Mouse (Mus musculus) neural tube, embryonic 11.5 days (tissue): Measurements from ENCODE around the gene Galnt6. TPM values are rescaled to one million over a fixed set of nuclear protein-coding genes. Genes with fewer than 3 reads are reported as not detected.

ENCODE experiments used
- ATAC-seq: fragments of 200-750 bp; cut with Nextera tagmentation; 2 replicates; pipeline ENCODE4 v1.8.0; 2017; ENCODE audit warnings: moderate number of reproducible peaks, mild to moderate bottlenecking, moderate TSS enrichment, moderate library complexity; ENCODE audit not compliant: insufficient read depth, low FRiP score, low TSS enrichment
- DNase-seq: peaks from one replicate; pipeline ENCODE4 v3.0.0-alpha.2; 2015; ENCODE audit warnings: low spot score
- H3K27ac ChIP-seq: fragments of 300-500 bp; sonication (generic); 2 replicates; pipeline ENCODE4 v1.5.1; 2014; ENCODE audit warnings: low read depth, mild to moderate bottlenecking, low read length
- H3K27me3 ChIP-seq: fragments of 300-500 bp; sonication (generic); 2 replicates; pipeline ENCODE4 v1.6.1; 2014; ENCODE audit warnings: mild to moderate bottlenecking, low read length, mixed read lengths; ENCODE audit not compliant: control insufficient read depth, insufficient read depth
- H3K36me3 ChIP-seq: fragments of 300-500 bp; sonication (generic); 2 replicates; pipeline ENCODE4 v1.6.1; 2014; ENCODE audit warnings: mild to moderate bottlenecking, low read length, moderate library complexity, mixed read lengths; ENCODE audit not compliant: control insufficient read depth, insufficient read depth
- H3K4me1 ChIP-seq: fragments of 300-500 bp; sonication (generic); 2 replicates; pipeline ENCODE4 v1.6.1; 2014; ENCODE audit warnings: low read length, mixed read lengths; ENCODE audit not compliant: control insufficient read depth, insufficient read depth
- H3K4me2 ChIP-seq: fragments of 300-500 bp; sonication (generic); 2 replicates; pipeline ENCODE4 v1.6.1; 2014; ENCODE audit warnings: low read depth, mild to moderate bottlenecking, moderate library complexity
- H3K4me3 ChIP-seq: fragments of 300-500 bp; sonication (generic); 2 replicates; pipeline ENCODE4 v1.5.1; 2014; ENCODE audit warnings: low read depth, low read length
- H3K9ac ChIP-seq: fragments of 300-500 bp; sonication (generic); 2 replicates; pipeline ENCODE4 v1.6.1; 2014; ENCODE audit warnings: mild to moderate bottlenecking, low read length
- H3K9me3 ChIP-seq: fragments of 300-500 bp; sonication (generic); 2 replicates; pipeline ENCODE4 v1.6.1; 2016; ENCODE audit warnings: low read length; ENCODE audit not compliant: control insufficient read depth
- WGBS: fragments of 180-500 bp; shearing (Covaris S2); extraction: QIAGEN DNeasy Blood & Tissue Kit; methylation state at CpG from one replicate; pipeline ENCODE4 v1.1.7; 2014; 5-methylcytosine and 5-hydroxymethylcytosine counted together
- microRNA-seq: library from miRNA; unstranded; fragments of <30 nt; microRNA quantifications from one replicate; pipeline ENCODE4, GENCODE M21; 2016
- polyA plus RNA-seq: library from polyadenylated mRNA; unstranded; fragments of >200 nt; fragmentation: Nextera tagmentation; extraction: Ambion mirVana; gene quantifications from 2 replicates; pipeline ENCODE4 v1.2.1, GENCODE M21; 2014

Galnt6 gene
- polyA plus RNA-seq, 1 experiment from 2014 or later = 0.11 TPM

DNA sequence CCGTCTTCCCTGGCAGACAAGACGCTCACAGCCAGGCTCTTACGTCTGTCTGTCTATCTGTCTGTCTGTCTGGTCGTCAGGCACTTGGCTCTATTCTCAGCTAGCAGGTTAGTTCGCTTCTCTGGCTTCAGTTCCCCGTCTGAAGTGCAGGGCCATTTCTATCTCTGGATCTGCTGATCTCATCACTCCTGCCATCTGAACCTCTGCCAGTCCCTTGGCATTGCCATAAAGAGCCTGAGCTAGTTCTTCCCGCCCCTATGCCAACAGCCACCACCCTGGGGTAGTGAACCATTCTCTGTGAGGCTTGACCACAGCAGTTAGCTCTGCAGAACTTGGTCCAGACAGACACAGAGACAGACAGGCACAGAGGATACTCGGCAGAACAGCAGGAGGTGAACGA lies 68.9 kb downstream of the Galnt6 start:
- Histone ChIP-seq H3K4me1 (no peaks in the 10 kb centered on the region), H3K9me3 (no peaks in the 10 kb centered on the region), H3K4me3 (no peak overlapping the region), H3K36me3 (no peaks in the 10 kb centered on the region), H3K9ac (no peak overlapping the region), H3K4me2 (no peak overlapping the region), H3K27me3 (no peaks in the 10 kb centered on the region), H3K27ac (no peak overlapping the region)
- DNase-seq (no peak), ATAC-seq (no peak)
- WGBS = 85% methylated on average over 9 of the region's 9 CpGs

DNA sequence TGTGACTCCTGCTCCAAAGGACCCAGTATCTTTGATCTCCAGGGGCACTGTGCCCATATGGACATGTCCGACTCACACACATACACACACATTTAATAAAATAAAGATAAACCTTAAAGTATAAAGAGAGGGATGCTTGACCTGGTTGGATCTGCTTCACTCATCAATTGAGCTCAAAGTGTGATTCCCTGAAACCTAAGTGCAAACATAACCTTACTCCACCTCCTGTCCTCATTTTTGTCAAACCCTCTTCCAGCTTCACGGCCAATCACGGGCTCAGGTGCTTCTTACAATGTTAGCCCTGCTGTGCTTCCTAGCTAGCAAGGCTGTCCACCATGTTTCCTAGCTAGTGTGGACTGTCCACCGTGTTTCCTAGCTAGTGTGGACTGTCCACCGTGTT lies 74.0 kb downstream of the Galnt6 start:
- ATAC-seq (no peak), DNase-seq (no peak)
- Histone ChIP-seq H3K9ac (no peak overlapping the region), H3K4me2 (no peak overlapping the region), H3K27me3 (no peaks in the 10 kb centered on the region), H3K36me3 (no peaks in the 10 kb centered on the region), H3K27ac (no peak overlapping the region), H3K4me1 (no peaks in the 10 kb centered on the region), H3K4me3 (no peak overlapping the region), H3K9me3 (no peaks in the 10 kb centered on the region)
- WGBS = 88% methylated on average over 5 of the region's 5 CpGs

DNA sequence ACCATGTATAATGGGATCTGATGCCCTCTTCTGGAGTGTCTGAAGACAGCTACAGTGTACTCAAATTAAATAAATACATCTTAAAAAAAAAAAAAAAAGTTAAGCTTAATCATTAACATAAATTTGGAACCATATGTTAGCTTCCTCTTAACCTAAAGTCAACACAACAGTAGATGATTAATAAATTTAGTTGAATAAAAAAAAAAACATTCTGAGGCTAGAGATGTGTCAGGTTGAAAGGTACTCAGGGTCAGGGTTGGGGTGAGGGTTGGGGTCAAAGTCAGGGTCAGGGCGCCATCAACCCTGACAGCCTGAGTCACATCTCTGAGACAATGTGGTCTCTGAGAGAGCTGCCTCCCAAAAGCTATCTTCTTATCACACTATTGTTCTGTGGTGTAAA lies 74.9 kb downstream of the Galnt6 start:
- DNase-seq = no peak
- no peak overlapping the region for H3K9ac ChIP-seq
- 84% methylated on average over 1 of the region's 1 CpGs for WGBS
- H3K27ac ChIP-seq = no peak overlapping the region
- H3K36me3 ChIP-seq = no peaks in the 10 kb centered on the region
- no peaks in the 10 kb centered on the region for H3K4me1 ChIP-seq
- no peak for ATAC-seq
- H3K4me2 ChIP-seq = no peak overlapping the region
- no peak overlapping the region for H3K4me3 ChIP-seq
- no peaks in the 10 kb centered on the region for H3K9me3 ChIP-seq
- no peaks in the 10 kb centered on the region for H3K27me3 ChIP-seq

DNA sequence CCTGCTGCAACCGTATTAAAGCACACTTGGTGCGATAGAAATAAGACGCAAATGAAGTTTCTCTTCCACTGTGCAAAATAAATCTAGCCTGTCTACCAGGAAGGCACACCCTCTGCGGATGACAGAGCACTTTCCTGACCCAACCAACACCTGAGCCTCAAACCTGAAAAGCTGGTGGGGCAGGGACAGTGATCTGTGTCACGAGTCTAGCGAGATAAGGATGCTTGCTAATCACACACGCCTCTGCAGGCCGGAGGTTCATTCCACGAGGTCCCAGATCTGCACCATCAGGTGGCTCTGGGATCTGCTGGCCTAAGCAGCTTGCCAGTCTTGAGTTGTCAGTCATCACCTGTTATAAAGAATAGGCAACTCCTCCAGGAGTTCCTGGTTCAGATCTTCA lies 77.6 kb downstream of the Galnt6 start:
- Histone ChIP-seq H3K4me3 (no peak overlapping the region), H3K4me1 (no peaks in the 10 kb centered on the region), H3K4me2 (no peak overlapping the region), H3K27me3 (no peaks in the 10 kb centered on the region), H3K9me3 (no peaks in the 10 kb centered on the region), H3K9ac (no peak overlapping the region), H3K27ac (no peak overlapping the region), H3K36me3 (no peaks in the 10 kb centered on the region)
- 89% methylated on average over 9 of the region's 9 CpGs for WGBS
- ATAC-seq = no peak
- no peak for DNase-seq

DNA sequence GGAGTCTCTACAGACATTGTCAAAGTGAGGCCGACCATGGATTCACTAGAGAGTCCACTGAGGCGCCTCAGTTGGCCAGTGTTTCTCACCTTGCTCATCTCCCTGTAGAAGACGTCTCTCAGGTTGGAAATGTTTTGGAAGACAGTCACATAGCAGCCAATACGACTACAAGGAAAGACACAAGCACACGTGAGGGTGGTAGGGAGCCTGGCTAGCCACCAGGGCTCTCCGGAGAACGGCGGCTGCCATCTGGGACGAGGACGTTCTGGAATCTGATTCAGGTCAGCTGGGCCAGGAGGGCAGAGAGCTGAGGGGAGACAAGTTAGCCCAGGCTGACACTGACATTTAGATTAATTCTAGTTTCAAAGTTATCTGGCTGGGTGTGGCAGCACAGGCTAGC lies 79.1 kb downstream of the Galnt6 start:
- H3K27ac ChIP-seq = no peak overlapping the region
- H3K27me3 ChIP-seq = no peaks in the 10 kb centered on the region
- ATAC-seq (no peak), DNase-seq (no peak)
- H3K4me1 ChIP-seq = no peaks in the 10 kb centered on the region
- H3K4me3 ChIP-seq = no peak overlapping the region
- no peaks in the 10 kb centered on the region for H3K9me3 ChIP-seq
- H3K9ac ChIP-seq = no peak overlapping the region
- H3K36me3 ChIP-seq = no peaks in the 10 kb centered on the region
- H3K4me2 ChIP-seq = no peak overlapping the region
- 88% methylated on average over 10 of the region's 10 CpGs for WGBS

DNA sequence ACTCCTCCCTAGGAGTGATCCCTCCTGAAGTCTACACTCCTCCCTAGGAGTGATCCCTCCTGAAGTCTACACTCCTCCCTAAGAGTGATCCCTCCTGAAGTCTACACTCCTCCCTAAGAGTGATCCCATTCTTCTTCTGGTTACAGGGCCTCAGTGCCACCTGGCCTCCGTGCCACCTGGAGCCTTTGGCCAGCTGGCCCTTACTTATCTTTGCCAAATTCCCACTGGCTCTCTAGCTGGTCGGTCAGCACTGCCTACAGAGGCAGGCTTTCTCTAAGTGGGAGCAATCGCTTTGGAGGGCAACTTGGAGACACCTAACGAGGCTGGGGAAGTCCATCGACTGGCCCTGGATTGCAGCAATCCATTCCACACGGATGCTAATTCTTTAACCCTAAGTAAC lies 83.0 kb downstream of the Galnt6 start:
- ATAC-seq = no peak
- no peak overlapping the region for H3K4me3 ChIP-seq
- WGBS = 79% methylated on average over 6 of the region's 6 CpGs

DNA sequence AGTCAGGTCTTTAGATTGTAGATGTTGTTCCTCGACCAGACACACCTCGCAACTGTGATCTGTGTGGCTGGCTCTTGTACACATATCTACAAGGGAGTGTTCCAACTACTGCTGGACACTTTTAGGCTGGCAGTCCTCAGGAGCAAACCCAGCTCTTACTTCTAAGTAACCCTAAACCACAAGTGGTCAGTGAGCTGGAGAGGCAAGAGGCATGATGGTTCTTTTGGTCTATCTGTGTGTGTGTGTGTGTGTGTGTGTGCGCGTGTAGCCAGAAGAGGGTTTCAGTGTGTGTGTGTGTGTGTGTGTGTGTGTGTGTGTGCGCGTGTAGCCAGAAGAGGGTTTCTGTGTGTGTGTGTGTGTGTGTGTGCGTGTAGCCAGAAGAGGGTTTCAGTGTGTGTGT lies 86.7 kb downstream of the Galnt6 start:
- Histone ChIP-seq H3K27ac (no peak overlapping the region), H3K9me3 (no peaks in the 10 kb centered on the region), H3K4me2 (no peak overlapping the region), H3K36me3 (no peaks in the 10 kb centered on the region), H3K9ac (no peak overlapping the region), H3K27me3 (peaks cover 12% of the 10 kb centered on the region), H3K4me1 (no peaks in the 10 kb centered on the region), H3K4me3 (no peak overlapping the region)
- no peak for ATAC-seq
- no peak for DNase-seq
- 97% methylated on average over 7 of the region's 7 CpGs for WGBS

More for the DNA sequence above, 83.0 kb downstream of the Galnt6 start:
- Histone ChIP-seq H3K4me1 (no peaks in the 10 kb centered on the region), H3K27ac (no peak overlapping the region), H3K27me3 (no peaks in the 10 kb centered on the region), H3K36me3 (no peaks in the 10 kb centered on the region), H3K9ac (no peak overlapping the region), H3K4me2 (no peak overlapping the region), H3K9me3 (no peaks in the 10 kb centered on the region)
- no peak for DNase-seq

Small RNAs within 50 kb of the gene (microRNA-seq; reads per million reads assigned to microRNA genes)
- not detected for gene Mir6961

Other genes starting within 250 kb of the Galnt6 start
- gene Csrnp2, start 233.9 kb downstream of the Galnt6 start, polyA plus RNA-seq = 28.9 and 29.9 TPM in 2 replicates
- 30.2 and 31.3 TPM in 2 replicates for gene Tfcp2, start 177.4 kb downstream of the Galnt6 start, polyA plus RNA-seq
- gene Pou6f1, start 129.4 kb downstream of the Galnt6 start, polyA plus RNA-seq = 12.1 and 12.5 TPM in 2 replicates
- gene Dazap2, start 114.0 kb downstream of the Galnt6 start, polyA plus RNA-seq = 243 and 250 TPM in 2 replicates
- gene Smagp, start 92.4 kb downstream of the Galnt6 start, polyA plus RNA-seq = 3.7 and 3.8 TPM in 2 replicates
- 3.6 and 5.1 TPM in 2 replicates for gene Bin2, start 59.8 kb downstream of the Galnt6 start, polyA plus RNA-seq
- gene Cela1, start 41.5 kb downstream of the Galnt6 start, polyA plus RNA-seq = 1.3 and 4.7 TPM in 2 replicates
- gene Slc4a8, start 32.4 kb upstream of the Galnt6 start, polyA plus RNA-seq = 7.9 and 11.3 TPM in 2 replicates
- gene Scn8a, start 140.5 kb upstream of the Galnt6 start, polyA plus RNA-seq = 9.7 and 12.7 TPM in 2 replicates